Mouse (Mus musculus): ENCODE results near the gene Myg1. TPM values are rescaled to one million over a fixed set of nuclear protein-coding genes. Genes with fewer than 3 reads are reported as not detected.

Myg1 gene
- polyA plus RNA-seq, 2 experiments: 91.1 to 108 TPM

DNA sequence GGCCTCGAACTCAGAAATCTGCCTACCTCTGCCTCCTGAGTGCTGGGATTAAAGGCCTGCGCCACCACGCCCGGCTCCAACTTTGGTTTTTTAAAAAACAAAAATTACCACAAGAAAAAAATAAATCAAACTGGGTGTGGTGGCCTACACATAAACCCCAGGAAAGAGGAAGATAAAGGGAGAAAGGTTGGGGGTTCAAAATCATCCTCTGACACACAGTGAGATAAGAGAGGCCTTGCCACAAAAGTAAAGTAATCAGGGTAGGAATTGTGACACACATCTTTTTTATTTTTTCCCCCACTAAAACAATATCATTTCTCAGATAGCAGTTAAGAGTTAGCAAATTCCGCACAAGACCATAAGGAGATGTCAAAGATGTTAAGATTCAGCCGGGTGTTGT is 52.2 kb downstream of the Myg1 start:
- H3K4me3 ChIP-seq (replicated peaks; ENCODE audit: low read length): no peak overlapping the region
- no peak overlapping the region for H3K27ac ChIP-seq (replicated peaks; ENCODE audit: low read depth, low read length)
- H3K4me2 ChIP-seq (replicated peaks; ENCODE audit: low read depth, low read length, severe bottlenecking): no peak overlapping the region
- no peaks in the 10 kb centered on the region for H3K9me3 ChIP-seq (ENCODE audit: control insufficient read depth, low read length)
- no peaks in the 10 kb centered on the region for H3K4me1 ChIP-seq (ENCODE audit: control insufficient read depth, insufficient read depth, low read length)
- 90% methylated on average over 6 of the region's 6 CpGs for WGBS
- no peak for TF ChIP-seq POLR2A (IDR thresholded peaks at IDR 0.05; ENCODE audit: borderline replicate concordance, extremely low read depth, insufficient read depth, insufficient read length)
- no peak for DNase-seq (ENCODE audit: low spot score)
- H3K27me3 ChIP-seq (ENCODE audit: control insufficient read depth, insufficient read depth, low read length): no peaks in the 10 kb centered on the region
- ATAC-seq (ENCODE audit: low FRiP score, low read depth): no peak
- no peaks in the 10 kb centered on the region for H3K36me3 ChIP-seq (ENCODE audit: control insufficient read depth, insufficient read depth, low read length)
- no peak overlapping the region for H3K9ac ChIP-seq (ENCODE audit: low read depth, low read length, severe bottlenecking)

DNA sequence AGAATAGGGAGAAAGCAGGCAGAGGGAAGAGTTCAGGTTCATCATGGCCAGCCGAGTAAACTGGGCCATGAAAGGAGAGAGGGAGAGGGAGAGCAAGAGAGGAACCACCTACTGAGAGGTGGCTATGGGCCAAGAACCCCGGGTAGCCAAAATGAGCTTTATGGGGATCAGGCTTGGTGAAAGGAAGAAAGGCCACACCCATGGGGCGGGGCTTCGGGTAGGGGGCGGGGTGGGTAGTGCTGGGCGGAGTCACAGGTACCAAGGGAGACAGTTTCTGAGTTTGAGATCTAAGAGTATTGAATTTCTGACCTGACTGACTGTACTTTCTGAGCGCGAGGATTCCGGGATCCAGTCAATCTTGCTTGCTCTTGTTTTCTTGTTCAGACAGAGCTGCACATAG is 55.1 kb downstream of the Myg1 start:
- no peaks in the 10 kb centered on the region for H3K4me1 ChIP-seq (ENCODE audit: control insufficient read depth, insufficient read depth, low read length)
- no peak overlapping the region for H3K9ac ChIP-seq (ENCODE audit: low read depth, low read length, severe bottlenecking)
- H3K9me3 ChIP-seq (ENCODE audit: control insufficient read depth, low read length): no peaks in the 10 kb centered on the region
- H3K27ac ChIP-seq (replicated peaks; ENCODE audit: low read depth, low read length): no peak overlapping the region
- TF ChIP-seq POLR2A (IDR thresholded peaks at IDR 0.05; ENCODE audit: borderline replicate concordance, extremely low read depth, insufficient read depth, insufficient read length): no peak
- ATAC-seq (ENCODE audit: low FRiP score, low read depth) (no peak), DNase-seq (ENCODE audit: low spot score) (no peak)
- 42% methylated on average over 9 of the region's 9 CpGs for WGBS
- H3K27me3 ChIP-seq (ENCODE audit: control insufficient read depth, insufficient read depth, low read length): no peaks in the 10 kb centered on the region
- no peak overlapping the region for H3K4me3 ChIP-seq (replicated peaks; ENCODE audit: low read length)
- H3K4me2 ChIP-seq (replicated peaks; ENCODE audit: low read depth, low read length, severe bottlenecking): no peak overlapping the region
- H3K36me3 ChIP-seq (ENCODE audit: control insufficient read depth, insufficient read depth, low read length): no peaks in the 10 kb centered on the region

Other genes starting within 250 kb of the Myg1 start
- gene Tns2, start 231.3 kb upstream of the Myg1 start, polyA plus RNA-seq (2012; rRNA removed): 114 and 134 TPM in 2 replicates
- 62.5 and 66.3 TPM in 2 replicates for gene Tns2, start 231.3 kb upstream of the Myg1 start, polyA plus RNA-seq (2014; fragmentation: Nextera tagmentation; extraction: Ambion mirVana)
- 37.4 and 39.8 TPM in 2 replicates for gene Spryd3, start 195.5 kb upstream of the Myg1 start, polyA plus RNA-seq (2012; rRNA removed)
- 18.7 and 18.9 TPM in 2 replicates for gene Spryd3, start 195.5 kb upstream of the Myg1 start, polyA plus RNA-seq (2014; fragmentation: Nextera tagmentation; extraction: Ambion mirVana)
- gene Igfbp6, start 187.3 kb upstream of the Myg1 start, polyA plus RNA-seq (2012; rRNA removed): 6.2 and 8.1 TPM in 2 replicates
- gene Igfbp6, start 187.3 kb upstream of the Myg1 start, polyA plus RNA-seq (2014; fragmentation: Nextera tagmentation; extraction: Ambion mirVana): 11.7 and 11.9 TPM in 2 replicates
- 0.87 and 1.1 TPM in 2 replicates for gene Soat2, start 181.2 kb upstream of the Myg1 start, polyA plus RNA-seq (2012; rRNA removed)
- 0.48 and 0.76 TPM in 2 replicates for gene Soat2, start 181.2 kb upstream of the Myg1 start, polyA plus RNA-seq (2014; fragmentation: Nextera tagmentation; extraction: Ambion mirVana)
- gene Zfp740, start 128.5 kb upstream of the Myg1 start, polyA plus RNA-seq (2012; rRNA removed): 89.4 and 96.0 TPM in 2 replicates
- 53.8 and 64.0 TPM in 2 replicates for gene Zfp740, start 128.5 kb upstream of the Myg1 start, polyA plus RNA-seq (2014; fragmentation: Nextera tagmentation; extraction: Ambion mirVana)
- 112 and 130 TPM in 2 replicates for gene Csad, start 127.0 kb upstream of the Myg1 start, polyA plus RNA-seq (2012; rRNA removed)
- 66.1 and 75.3 TPM in 2 replicates for gene Csad, start 127.0 kb upstream of the Myg1 start, polyA plus RNA-seq (2014; fragmentation: Nextera tagmentation; extraction: Ambion mirVana)
- 2.7 and 3.0 TPM in 2 replicates for gene Itgb7, start 99.8 kb upstream of the Myg1 start, polyA plus RNA-seq (2012; rRNA removed)
- gene Itgb7, start 99.8 kb upstream of the Myg1 start, polyA plus RNA-seq (2014; fragmentation: Nextera tagmentation; extraction: Ambion mirVana): 4.2 and 6.5 TPM in 2 replicates
- 135 and 175 TPM in 2 replicates for gene Rarg, start 74.2 kb upstream of the Myg1 start, polyA plus RNA-seq (2012; rRNA removed)
- gene Rarg, start 74.2 kb upstream of the Myg1 start, polyA plus RNA-seq (2014; fragmentation: Nextera tagmentation; extraction: Ambion mirVana): 115 and 140 TPM in 2 replicates
- 3.1 and 3.8 TPM in 2 replicates for gene Gm9918, start 61.1 kb upstream of the Myg1 start, polyA plus RNA-seq (2012; rRNA removed)
- 0.93 and 1.0 TPM in 2 replicates for gene Gm9918, start 61.1 kb upstream of the Myg1 start, polyA plus RNA-seq (2014; fragmentation: Nextera tagmentation; extraction: Ambion mirVana)
- 55.6 and 76.8 TPM in 2 replicates for gene Mfsd5, start 52.3 kb upstream of the Myg1 start, polyA plus RNA-seq (2012; rRNA removed)
- 77.7 and 82.1 TPM in 2 replicates for gene Mfsd5, start 52.3 kb upstream of the Myg1 start, polyA plus RNA-seq (2014; fragmentation: Nextera tagmentation; extraction: Ambion mirVana)
- 37.2 and 40.0 TPM in 2 replicates for gene Espl1, start 35.4 kb upstream of the Myg1 start, polyA plus RNA-seq (2012; rRNA removed)
- gene Espl1, start 35.4 kb upstream of the Myg1 start, polyA plus RNA-seq (2014; fragmentation: Nextera tagmentation; extraction: Ambion mirVana): 27.2 and 27.3 TPM in 2 replicates
- gene Pfdn5, start 5.6 kb upstream of the Myg1 start, polyA plus RNA-seq (2012; rRNA removed): 177 and 331 TPM in 2 replicates
- gene Pfdn5, start 5.6 kb upstream of the Myg1 start, polyA plus RNA-seq (2014; fragmentation: Nextera tagmentation; extraction: Ambion mirVana): 527 and 545 TPM in 2 replicates
- 65.5 and 86.5 TPM in 2 replicates for gene Aaas, start 19.1 kb downstream of the Myg1 start, polyA plus RNA-seq (2012; rRNA removed)
- 54.4 and 59.6 TPM in 2 replicates for gene Aaas, start 19.1 kb downstream of the Myg1 start, polyA plus RNA-seq (2014; fragmentation: Nextera tagmentation; extraction: Ambion mirVana)
- gene Sp7, start 35.5 kb downstream of the Myg1 start, polyA plus RNA-seq (2012; rRNA removed): 22.5 and 32.5 TPM in 2 replicates
- 7.9 and 11.7 TPM in 2 replicates for gene Sp7, start 35.5 kb downstream of the Myg1 start, polyA plus RNA-seq (2014; fragmentation: Nextera tagmentation; extraction: Ambion mirVana)
- gene Sp1, start 74.4 kb downstream of the Myg1 start, polyA plus RNA-seq (2012; rRNA removed): 35.7 and 41.1 TPM in 2 replicates
- gene Sp1, start 74.4 kb downstream of the Myg1 start, polyA plus RNA-seq (2014; fragmentation: Nextera tagmentation; extraction: Ambion mirVana): 17.2 and 17.7 TPM in 2 replicates
- 0.53 and 0.67 TPM in 2 replicates for gene Amhr2, start 113.7 kb downstream of the Myg1 start, polyA plus RNA-seq (2012; rRNA removed)
- gene Amhr2, start 113.7 kb downstream of the Myg1 start, polyA plus RNA-seq (2014; fragmentation: Nextera tagmentation; extraction: Ambion mirVana): 0.25 and 1.1 TPM in 2 replicates
- gene Prr13, start 127.3 kb downstream of the Myg1 start, polyA plus RNA-seq (2012; rRNA removed): 67.8 and 74.6 TPM in 2 replicates
- gene Prr13, start 127.3 kb downstream of the Myg1 start, polyA plus RNA-seq (2014; fragmentation: Nextera tagmentation; extraction: Ambion mirVana): 76.6 and 81.6 TPM in 2 replicates
- 814 and 942 TPM in 2 replicates for gene Pcbp2, start 138.8 kb downstream of the Myg1 start, polyA plus RNA-seq (2012; rRNA removed)
- gene Pcbp2, start 138.8 kb downstream of the Myg1 start, polyA plus RNA-seq (2014; fragmentation: Nextera tagmentation; extraction: Ambion mirVana): 324 and 328 TPM in 2 replicates
- not detected in 2 replicates for gene Gm10337, start 172.0 kb downstream of the Myg1 start, polyA plus RNA-seq (2012; rRNA removed)
- gene Gm10337, start 172.0 kb downstream of the Myg1 start, polyA plus RNA-seq (2014; fragmentation: Nextera tagmentation; extraction: Ambion mirVana): not detected in 2 replicates
- gene Map3k12, start 185.4 kb downstream of the Myg1 start, polyA plus RNA-seq (2012; rRNA removed): 36.3 and 38.3 TPM in 2 replicates
- gene Map3k12, start 185.4 kb downstream of the Myg1 start, polyA plus RNA-seq (2014; fragmentation: Nextera tagmentation; extraction: Ambion mirVana): 15.8 and 18.7 TPM in 2 replicates
- gene Tarbp2, start 186.5 kb downstream of the Myg1 start, polyA plus RNA-seq (2012; rRNA removed): 132 and 150 TPM in 2 replicates
- 78.1 and 86.6 TPM in 2 replicates for gene Tarbp2, start 186.5 kb downstream of the Myg1 start, polyA plus RNA-seq (2014; fragmentation: Nextera tagmentation; extraction: Ambion mirVana)
- 13.7 and 14.4 TPM in 2 replicates for gene Npff, start 193.2 kb downstream of the Myg1 start, polyA plus RNA-seq (2012; rRNA removed)
- 2.5 and 2.8 TPM in 2 replicates for gene Npff, start 193.2 kb downstream of the Myg1 start, polyA plus RNA-seq (2014; fragmentation: Nextera tagmentation; extraction: Ambion mirVana)

Data from limb, embryonic 14.5 days (tissue).